Mouse (Mus musculus) liver, embryonic 14.5 days (tissue): Measurements from ENCODE around the gene Mobp.

Source experiments
- CTCF ChIP-seq: IDR thresholded peaks from 2 replicates; pipeline ENCODE4 v1.5.1; 2016; ENCODE audit warnings: antibody characterized with exemption, low read depth, control low read depth
- EP300 ChIP-seq: IDR thresholded peaks from 2 replicates; pipeline ENCODE4 v1.6.1; 2016; ENCODE audit warnings: antibody characterized with exemption, low read depth

DNA sequence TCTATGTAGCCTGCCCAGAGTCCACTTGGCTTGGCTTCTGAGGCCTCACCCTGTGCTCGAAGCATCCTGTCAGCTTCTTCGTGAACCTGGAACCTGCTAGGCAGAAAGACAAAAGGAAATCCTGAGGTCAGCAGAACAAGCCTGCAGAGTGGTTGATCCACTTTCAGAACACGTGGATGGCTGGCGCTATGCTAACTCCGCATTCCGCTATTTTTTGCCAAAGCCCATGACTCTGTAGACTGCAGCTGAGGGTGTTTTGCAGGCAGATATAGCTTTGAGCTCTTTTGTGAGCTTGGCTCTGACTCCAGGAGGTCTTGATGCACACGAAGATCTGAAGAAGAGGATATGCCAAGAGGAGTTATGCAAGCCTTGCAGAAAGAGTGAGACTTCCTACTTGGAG is 43.2 kb downstream of the Mobp start:
- no peak for TF ChIP-seq CTCF
- TF ChIP-seq EP300 = no peak
